Mouse (Mus musculus): Measurements from ENCODE around the gene Paqr8. TPM values are rescaled to one million over a fixed set of nuclear protein-coding genes. Genes with fewer than 3 reads are reported as not detected.

Paqr8 gene
- total and polyA plus RNA-seq, 3 experiments: 0.46 to 1.8 TPM; not detected in 1

DNA sequence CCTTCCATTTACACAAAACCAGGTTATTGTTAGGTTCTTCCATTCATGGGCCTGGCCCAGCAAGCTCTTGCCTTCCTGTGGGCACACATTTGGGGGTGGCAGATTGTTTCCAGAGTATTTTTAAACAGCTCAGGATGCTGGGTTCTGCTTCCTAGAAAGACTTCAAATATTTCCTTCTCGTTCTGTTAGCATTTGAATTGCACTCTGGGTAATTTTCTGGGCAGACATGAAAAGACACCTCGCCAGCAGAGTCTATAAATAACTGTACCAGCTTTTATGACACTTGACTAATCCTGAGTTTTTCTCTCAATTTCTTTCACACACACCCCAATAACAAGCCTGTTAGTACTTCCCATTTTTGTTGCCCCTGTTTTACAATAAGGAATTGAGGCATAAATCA, 50.9 kb downstream of the Paqr8 start:
- Histone ChIP-seq H3K9ac (ENCODE audit: control insufficient read depth, low read depth, low read length, poor library complexity, severe bottlenecking) (no peak overlapping the region), H3K4me3 (ENCODE audit: control insufficient read depth in 1 of 2, insufficient read depth in 1 of 2, low read depth in 2 of 2, low read length in 2 of 2) (no peak overlapping the region), H3K79me2 (ENCODE audit: control insufficient read depth, insufficient read depth, low read length, poor library complexity) (no peaks in the 10 kb centered on the region), H3K4me1 (ENCODE audit: control insufficient read depth in 1 of 2, insufficient read depth in 2 of 2, low read length in 2 of 2) (peaks cover 0 to 6% of the 10 kb centered on the region in 2 experiments; a peak in 2 of 4 replicates), H3K27ac (ENCODE audit: control insufficient read depth, low read depth, low read length) (no peak overlapping the region), H3K36me3 (ENCODE audit: control insufficient read depth in 1 of 2, insufficient read depth in 2 of 2, low read length in 2 of 2) (peaks cover 0 to 2% of the 10 kb centered on the region in 2 experiments; a peak in 1 of 4 replicates), H3K9me3 (replicated peaks; ENCODE audit: insufficient read depth, low read length) (no peaks in the 10 kb centered on the region), H3K27me3 (ENCODE audit: control insufficient read depth in 1 of 2, insufficient read depth in 2 of 2, low read length in 2 of 2) (no peaks in the 10 kb centered on the region; a peak in 1 of 4 replicates)
- no peak for DNase-seq (ENCODE audit: low read depth, low spot score)
- TF ChIP-seq CHD1 (IDR thresholded peaks at IDR 0.05; ENCODE audit: low read depth, low read length) (no peak), SMC3 (IDR thresholded peaks at IDR 0.05; ENCODE audit: low read depth, low read length) (no peak), POLR2AphosphoS2 (IDR thresholded peaks at IDR 0.05; ENCODE audit: low read length) (no peak)

DNA sequence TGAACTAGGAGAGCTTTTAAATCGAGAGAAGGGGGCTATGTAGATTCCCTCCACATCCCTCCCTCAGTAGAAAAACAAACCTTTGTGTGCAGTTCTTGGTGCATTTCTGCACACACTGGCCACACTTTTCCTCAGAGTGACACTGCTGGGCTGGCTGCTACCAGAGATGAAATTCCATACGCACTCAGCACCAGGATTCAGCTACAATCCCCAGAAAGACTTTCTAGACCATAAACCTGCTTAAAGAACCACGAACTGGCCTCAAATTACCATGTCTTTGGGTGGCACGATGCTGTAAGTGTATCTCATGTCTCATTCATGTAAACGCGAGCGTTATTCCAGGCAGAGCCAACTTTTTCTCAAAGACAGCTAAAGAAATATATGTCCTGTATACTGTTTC, 51.5 kb downstream of the Paqr8 start:
- DNase-seq (ENCODE audit: low read depth, low spot score): no peak
- TF ChIP-seq POLR2AphosphoS5 (IDR thresholded peaks at IDR 0.05; ENCODE audit: borderline replicate concordance, low read depth, low read length) (no peak), RCOR1 (IDR thresholded peaks at IDR 0.05; ENCODE audit: low read depth, low read length) (no peak), CTCF (IDR thresholded peaks at IDR 0.05 in 2 of 3, conservative IDR thresholded peaks at IDR 0.05 in 1 of 3; ENCODE audit: control insufficient read depth in 1 of 3, insufficient read depth in 1 of 3, low read depth in 2 of 3, low read length in 3 of 3, poor library complexity in 1 of 3, severe bottlenecking in 1 of 3) (no peak), TBP (IDR thresholded peaks at IDR 0.05; ENCODE audit: low read depth, low read length) (no peak), NELFE (IDR thresholded peaks at IDR 0.05; ENCODE audit: low read depth, low read length) (no peak), ZKSCAN1 (IDR thresholded peaks at IDR 0.05; ENCODE audit: low read depth, low read length) (no peak), SIN3A (IDR thresholded peaks at IDR 0.05; ENCODE audit: low read length) (no peak)
- Histone ChIP-seq H3K9ac (ENCODE audit: control insufficient read depth, low read depth, low read length, poor library complexity, severe bottlenecking) (no peak overlapping the region), H3K4me1 (ENCODE audit: control insufficient read depth in 1 of 2, insufficient read depth in 2 of 2, low read length in 2 of 2) (peaks cover 0 to 4% of the 10 kb centered on the region in 2 experiments; a peak in 2 of 4 replicates), H3K27me3 (ENCODE audit: control insufficient read depth in 1 of 2, insufficient read depth in 2 of 2, low read length in 2 of 2) (no peaks in the 10 kb centered on the region; a peak in 1 of 4 replicates), H3K9me3 (replicated peaks; ENCODE audit: insufficient read depth, low read length) (no peaks in the 10 kb centered on the region), H3K79me2 (ENCODE audit: control insufficient read depth, insufficient read depth, low read length, poor library complexity) (no peaks in the 10 kb centered on the region), H3K36me3 (ENCODE audit: control insufficient read depth in 1 of 2, insufficient read depth in 2 of 2, low read length in 2 of 2) (peaks cover 0 to 2% of the 10 kb centered on the region in 2 experiments; a peak in 1 of 4 replicates), H3K27ac (ENCODE audit: control insufficient read depth, low read depth, low read length) (no peak overlapping the region), H3K4me3 (ENCODE audit: control insufficient read depth in 1 of 2, insufficient read depth in 1 of 2, low read depth in 2 of 2, low read length in 2 of 2) (no peak overlapping the region)

DNA sequence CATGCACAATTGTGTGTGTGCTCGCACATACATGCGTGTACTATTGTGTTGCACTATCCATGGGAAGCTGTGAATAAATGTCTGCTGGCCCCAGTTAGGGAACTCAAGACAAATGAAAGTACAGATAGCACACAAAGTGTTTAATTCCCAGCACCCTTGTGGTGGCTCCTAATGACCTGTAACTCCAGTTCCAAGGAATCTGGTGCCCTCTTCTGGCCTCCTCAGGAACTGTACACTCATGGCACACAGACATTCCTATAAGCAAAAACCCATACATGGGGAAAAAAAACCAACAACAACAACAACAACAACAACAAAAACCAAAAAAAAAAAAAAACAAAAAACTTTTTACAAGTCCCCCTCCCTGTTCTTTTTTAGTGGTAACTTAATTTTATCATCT, 52.6 kb downstream of the Paqr8 start:
- Histone ChIP-seq H3K36me3 (ENCODE audit: control insufficient read depth in 1 of 2, insufficient read depth in 2 of 2, low read length in 2 of 2) (peaks cover 0 to 2% of the 10 kb centered on the region in 2 experiments; a peak in 1 of 4 replicates), H3K27me3 (ENCODE audit: control insufficient read depth in 1 of 2, insufficient read depth in 2 of 2, low read length in 2 of 2) (no peaks in the 10 kb centered on the region; a peak in 1 of 4 replicates), H3K9me3 (replicated peaks; ENCODE audit: insufficient read depth, low read length) (no peaks in the 10 kb centered on the region), H3K27ac (ENCODE audit: control insufficient read depth, low read depth, low read length) (no peak overlapping the region), H3K79me2 (ENCODE audit: control insufficient read depth, insufficient read depth, low read length, poor library complexity) (no peaks in the 10 kb centered on the region), H3K4me3 (ENCODE audit: control insufficient read depth in 1 of 2, insufficient read depth in 1 of 2, low read depth in 2 of 2, low read length in 2 of 2) (no peak overlapping the region), H3K9ac (ENCODE audit: control insufficient read depth, low read depth, low read length, poor library complexity, severe bottlenecking) (no peak overlapping the region), H3K4me1 (ENCODE audit: control insufficient read depth in 1 of 2, insufficient read depth in 2 of 2, low read length in 2 of 2) (peaks cover 0 to 2% of the 10 kb centered on the region in 2 experiments; a peak in 1 of 4 replicates)
- DNase-seq (ENCODE audit: low read depth, low spot score): peak; percentile 46
- TF ChIP-seq CTCF (IDR thresholded peaks at IDR 0.05 in 2 of 3, conservative IDR thresholded peaks at IDR 0.05 in 1 of 3; ENCODE audit: control insufficient read depth in 1 of 3, insufficient read depth in 1 of 3, low read depth in 2 of 3, low read length in 3 of 3, poor library complexity in 1 of 3, severe bottlenecking in 1 of 3): peak; percentile 9 to 44 (median 33); a peak in 4 of 6 replicates
- no peak for TF ChIP-seq RCOR1 (IDR thresholded peaks at IDR 0.05; ENCODE audit: low read depth, low read length)
- no peak for TF ChIP-seq JUND (IDR thresholded peaks at IDR 0.05; ENCODE audit: low read depth, low read length)
- TF ChIP-seq RAD21 (IDR thresholded peaks at IDR 0.05; ENCODE audit: low read depth, low read length): peak; percentile 38
- TF ChIP-seq EP300 (IDR thresholded peaks at IDR 0.05; ENCODE audit: low read depth in 1 of 2, low read length in 2 of 2): no peak
- TF ChIP-seq TBP (IDR thresholded peaks at IDR 0.05; ENCODE audit: low read depth, low read length): no peak
- no peak for TF ChIP-seq TAL1 (IDR thresholded peaks at IDR 0.05; ENCODE audit: low read length)
- TF ChIP-seq TCF12 (IDR thresholded peaks at IDR 0.05; ENCODE audit: low read depth, low read length): no peak
- no peak for TF ChIP-seq NELFE (IDR thresholded peaks at IDR 0.05; ENCODE audit: low read depth, low read length)
- no peak for TF ChIP-seq MYB (IDR thresholded peaks at IDR 0.05; ENCODE audit: low read depth, low read length)
- no peak for TF ChIP-seq CHD2 (IDR thresholded peaks at IDR 0.05; ENCODE audit: low read length)
- peak; percentile 36 for TF ChIP-seq SMC3 (IDR thresholded peaks at IDR 0.05; ENCODE audit: low read depth, low read length)
- no peak for TF ChIP-seq HCFC1 (IDR thresholded peaks at IDR 0.05; ENCODE audit: low read depth, low read length)
- TF ChIP-seq NRF1 (IDR thresholded peaks at IDR 0.05; ENCODE audit: insufficient read depth, low read depth, low read length, poor library complexity, severe bottlenecking): no peak
- TF ChIP-seq MAZ (IDR thresholded peaks at IDR 0.05; ENCODE audit: low read depth, low read length): no peak
- TF ChIP-seq ZC3H11A (IDR thresholded peaks at IDR 0.05; ENCODE audit: low read depth, low read length): no peak; the same call in 1 of the 2 replicates
- TF ChIP-seq CHD1 (IDR thresholded peaks at IDR 0.05; ENCODE audit: low read depth, low read length): no peak
- TF ChIP-seq GABPA (IDR thresholded peaks at IDR 0.05; ENCODE audit: low read depth, low read length): no peak
- TF ChIP-seq USF1 (IDR thresholded peaks at IDR 0.05; ENCODE audit: low read depth, low read length): no peak
- TF ChIP-seq SIN3A (IDR thresholded peaks at IDR 0.05; ENCODE audit: low read length): no peak
- no peak for TF ChIP-seq MXI1 (IDR thresholded peaks at IDR 0.05; ENCODE audit: low read depth, low read length)
- no peak for TF ChIP-seq GATA1 (IDR thresholded peaks at IDR 0.05; ENCODE audit: low read depth, low read length)
